Mouse (Mus musculus): ENCODE results near the gene Ngly1.

DNA sequence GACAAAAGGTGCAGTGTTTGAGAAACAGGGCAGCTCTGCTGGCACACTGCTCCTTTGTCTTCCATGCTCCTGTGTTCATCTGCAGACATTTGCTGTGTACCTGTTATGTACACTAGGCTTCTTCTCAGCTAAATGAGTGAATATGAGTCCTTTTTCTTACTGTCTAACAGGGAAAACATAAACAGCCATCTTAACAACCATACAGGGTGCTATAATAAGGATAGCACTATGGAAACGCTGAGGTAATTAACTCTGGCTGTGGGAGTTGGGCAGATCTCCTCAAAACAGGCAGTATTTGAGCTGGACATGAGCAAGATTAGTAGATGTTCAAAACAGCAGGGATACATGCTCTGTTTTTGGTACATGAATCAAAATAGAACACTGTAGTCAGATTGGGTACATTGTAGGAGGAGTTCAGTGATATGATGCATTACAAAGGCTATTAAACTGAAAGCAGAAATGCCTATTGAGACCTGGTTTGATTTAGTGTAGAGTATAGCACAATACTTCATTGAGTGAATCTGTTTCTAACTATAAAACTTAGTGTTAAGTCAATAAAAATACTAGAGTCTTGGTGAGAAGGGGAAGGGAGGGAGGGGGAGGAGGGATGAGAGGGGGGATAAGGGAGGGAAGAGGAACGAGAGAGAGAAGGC lies 47.9 kb downstream of the Ngly1 start:
- TF ChIP-seq ZNF384 (IDR thresholded peaks at IDR 0.05; ENCODE audit: low read depth, low read length): no peak
- TF ChIP-seq HCFC1 (IDR thresholded peaks at IDR 0.05; ENCODE audit: borderline replicate concordance, insufficient read depth, low read length): no peak
- no peak for TF ChIP-seq ZC3H11A (IDR thresholded peaks at IDR 0.05; ENCODE audit: borderline replicate concordance, low read depth, low read length)
- TF ChIP-seq CHD2 (IDR thresholded peaks at IDR 0.05; ENCODE audit: low read depth, low read length): no peak
- no peak for TF ChIP-seq MAFK (IDR thresholded peaks at IDR 0.05; ENCODE audit: insufficient read depth, low read depth, low read length)
